Mouse (Mus musculus) spleen, adult 2 months (tissue): ENCODE measurements around the gene Cphx2. TPM values are rescaled to one million over a fixed set of nuclear protein-coding genes. Genes with fewer than 3 reads are reported as not detected.
"Not testable (repeated sequence)": the region's sequence is repeated elsewhere in the genome, so short reads cannot be mapped to it uniquely, and the experiment has no call there.

Experiments used
- DNase-seq, 2 experiments: peaks; one replicate each; pipeline versions ENCODE4 v3.0.0 to v3.0.0-alpha.2; 2012 to 2021; ENCODE audit warnings: low spot score in 2 of 2, low read depth in 1 of 2
- H3K27ac ChIP-seq: fragments of 200-500 bp; 2 replicates; pipeline ENCODE4 v1.5.1; 2012; ENCODE audit warnings: low read length, inconsistent platforms; ENCODE audit not compliant: insufficient read depth
- H3K27me3 ChIP-seq: fragments of 200-500 bp; 2 replicates; pipeline ENCODE4 v1.6.1; 2012; ENCODE audit warnings: mild to moderate bottlenecking, moderate library complexity, low read length, inconsistent platforms; ENCODE audit not compliant: control insufficient read depth, insufficient read depth
- H3K36me3 ChIP-seq: fragments of 200-500 bp; 2 replicates; pipeline ENCODE4 v1.6.1; 2012; ENCODE audit warnings: mild to moderate bottlenecking, low read length, inconsistent platforms; ENCODE audit not compliant: control insufficient read depth, insufficient read depth
- H3K4me1 ChIP-seq: fragments of 200-500 bp; 2 replicates; pipeline ENCODE4 v1.6.1; 2011; ENCODE audit warnings: inconsistent platforms; ENCODE audit not compliant: control insufficient read depth, insufficient read depth, insufficient read length
- H3K4me3 ChIP-seq: fragments of 200-500 bp; 2 replicates; pipeline ENCODE4 v1.5.1; 2011; ENCODE audit warnings: mild to moderate bottlenecking, inconsistent platforms; ENCODE audit not compliant: insufficient read depth, insufficient read length; ENCODE audit errors: extremely low read depth
- WGBS: fragments of 180-500 bp; shearing (Covaris S2); methylation state at CpG from one replicate; pipeline ENCODE4 v1.1.7; 2018; 5-methylcytosine and 5-hydroxymethylcytosine counted together
- polyA plus RNA-seq: library from polyadenylated mRNA; depleted of rRNA; stranded (reverse); fragments of >200 nt; gene quantifications from 2 replicates; pipeline ENCODE4 v1.2.3, GENCODE M21; 2012; rRNA removed

Gene Cphx2
- not detected in 2 replicates for polyA plus RNA-seq

DNA sequence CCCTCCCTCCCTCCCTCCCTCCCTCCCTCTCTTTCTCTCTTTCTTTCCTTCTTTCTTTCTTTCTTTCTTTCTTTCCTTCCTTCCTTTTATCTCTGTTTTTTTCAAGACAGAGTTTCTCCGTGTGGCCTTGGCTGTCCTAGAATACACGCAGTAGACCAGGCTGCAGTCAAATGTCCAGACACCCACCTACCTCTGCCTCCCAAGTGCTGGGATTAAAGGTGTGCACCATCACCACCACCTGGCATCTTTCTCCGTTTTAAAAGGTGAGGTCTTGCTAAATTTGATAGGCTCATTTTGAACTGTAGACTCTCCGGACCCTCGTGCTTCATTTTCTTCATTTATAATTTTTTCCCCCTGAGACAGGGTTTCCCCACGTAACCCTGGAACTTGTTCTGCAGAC is at the start of gene Cphx2:
Gene Cphx2 (plus strand): TSS at position 301 of the 400 bp plus-strand sequence.
- not testable (repeated sequence) for DNase-seq, H3K27me3 ChIP-seq, H3K27ac ChIP-seq, H3K4me3 ChIP-seq, H3K36me3 ChIP-seq, H3K4me1 ChIP-seq
- no CpG with 5 or more reads among the region's 6 CpGs for WGBS

DNA sequence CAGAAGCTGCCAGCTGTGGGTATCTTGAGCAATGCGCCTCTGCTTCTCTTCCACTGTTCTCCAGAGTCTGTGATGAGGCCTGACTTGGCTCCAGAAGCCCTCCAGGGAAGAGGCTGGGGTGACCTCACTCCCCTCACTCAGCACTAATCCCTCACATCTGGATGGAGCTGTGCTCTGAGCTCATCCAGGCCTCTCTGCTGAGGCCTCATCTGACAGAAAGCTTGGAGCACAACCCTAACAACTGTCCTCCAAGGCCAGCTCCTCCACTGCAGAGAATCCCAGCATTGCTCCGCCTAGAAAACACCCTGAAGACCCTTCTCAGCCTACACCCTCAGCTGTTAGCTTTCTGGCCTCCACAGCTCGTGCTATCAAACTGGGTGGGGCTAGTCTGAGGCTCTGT is 47.0 kb upstream of the Cphx2 start:
- H3K4me3 ChIP-seq, DNase-seq, H3K27ac ChIP-seq, H3K27me3 ChIP-seq, H3K4me1 ChIP-seq, H3K36me3 ChIP-seq: not testable (repeated sequence)
- WGBS = no CpG with 5 or more reads among the region's 3 CpGs

DNA sequence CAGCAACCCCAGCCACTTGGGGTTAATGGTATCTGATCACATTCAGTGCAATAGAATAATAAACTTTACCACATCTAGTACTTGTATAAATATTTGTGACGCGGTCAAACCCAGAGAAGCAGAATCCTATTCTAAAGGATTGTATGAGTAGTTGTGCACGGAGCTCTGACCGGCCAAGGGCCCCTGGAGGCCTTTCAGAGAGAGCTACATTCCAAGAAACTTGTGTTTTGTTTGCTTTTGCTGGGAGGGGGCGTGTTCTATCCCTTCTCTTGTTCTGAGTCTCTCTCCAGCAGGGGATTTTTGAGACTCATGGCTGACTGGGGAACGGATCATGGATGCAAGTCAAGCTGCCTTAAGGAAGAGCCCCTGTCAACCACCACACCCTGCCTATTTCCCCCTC is 45.9 kb upstream of the Cphx2 start:
- not testable (repeated sequence) for DNase-seq, H3K4me3 ChIP-seq, H3K36me3 ChIP-seq, H3K4me1 ChIP-seq, H3K27ac ChIP-seq, H3K27me3 ChIP-seq
- WGBS = no CpG with 5 or more reads among the region's 6 CpGs

DNA sequence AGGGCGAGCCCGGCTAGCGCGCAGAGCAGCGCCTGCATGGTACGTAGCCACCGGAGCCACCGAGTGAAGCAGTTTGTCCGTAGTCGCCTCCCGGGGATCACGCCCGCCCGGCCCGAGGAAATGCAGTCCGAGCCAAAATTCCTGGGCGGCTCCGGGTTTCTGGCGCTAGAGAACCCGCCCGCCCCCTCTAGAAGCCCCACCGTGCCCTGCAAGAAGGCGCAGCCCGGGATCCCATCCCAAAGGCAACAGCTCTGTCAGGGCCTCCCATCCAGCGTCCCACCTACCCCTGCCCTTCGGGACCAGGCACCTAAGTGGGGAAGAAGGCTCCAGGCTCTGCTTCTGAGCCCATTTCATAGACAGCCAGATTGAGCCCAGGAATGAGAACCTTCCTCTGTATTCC is 38.7 kb upstream of the Cphx2 start, which contains the start of gene Gm9780:
Gene Gm9780 (minus strand): TSS at position 101 of the 400 bp plus-strand sequence.
- no CpG with 5 or more reads among the region's 26 CpGs for WGBS

DNA sequence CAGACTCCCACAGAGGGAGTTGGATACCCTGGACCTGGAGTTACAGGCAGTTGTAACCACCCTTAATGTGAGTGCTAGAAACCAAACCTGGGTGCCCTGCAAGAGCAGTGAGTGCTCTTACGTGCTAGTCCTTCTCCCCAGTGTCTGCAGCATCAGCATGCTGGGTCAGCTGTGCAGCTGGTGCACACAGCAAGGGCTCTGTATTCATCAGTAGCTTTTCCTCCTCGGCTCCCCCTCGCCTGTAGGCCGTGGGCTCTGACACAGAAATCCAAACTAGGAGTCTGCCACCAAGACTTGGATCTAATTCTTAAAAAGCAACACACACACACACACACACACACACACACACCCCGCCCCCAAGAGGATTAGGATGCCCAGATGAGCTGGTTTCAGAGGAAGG is 36.3 kb upstream of the Cphx2 start:
- WGBS = no CpG with 5 or more reads among the region's 5 CpGs

More for the DNA sequence above, 38.7 kb upstream of the Cphx2 start, which contains the start of gene Gm9780:
- H3K4me1 ChIP-seq, DNase-seq, H3K27ac ChIP-seq, H3K27me3 ChIP-seq, H3K36me3 ChIP-seq, H3K4me3 ChIP-seq: not testable (repeated sequence)

DNA sequence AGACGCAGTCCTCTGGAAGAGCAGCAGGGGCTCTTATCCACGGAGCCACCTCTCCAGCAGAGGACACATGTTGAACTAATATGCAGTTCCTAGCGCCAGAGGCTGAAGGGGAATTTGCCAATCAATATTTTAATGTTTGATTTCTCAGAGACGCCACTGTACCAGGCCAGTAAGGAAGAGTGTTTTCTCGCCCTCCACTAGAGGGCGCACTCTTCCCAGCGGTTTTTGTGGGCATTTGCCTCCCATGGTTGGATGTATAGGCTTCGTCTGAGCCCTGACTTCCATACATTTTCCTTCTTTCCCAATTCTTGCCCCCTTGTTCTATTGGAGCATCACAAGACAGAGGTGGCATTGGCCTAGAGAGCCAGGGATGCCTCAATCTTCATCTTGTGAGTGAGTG is 34.3 kb upstream of the Cphx2 start:
- H3K36me3 ChIP-seq, H3K4me1 ChIP-seq, DNase-seq, H3K4me3 ChIP-seq, H3K27ac ChIP-seq, H3K27me3 ChIP-seq: not testable (repeated sequence)
- WGBS = no CpG with 5 or more reads among the region's 8 CpGs

More for the DNA sequence above, 36.3 kb upstream of the Cphx2 start:
- H3K4me3 ChIP-seq, H3K27me3 ChIP-seq, DNase-seq, H3K4me1 ChIP-seq, H3K27ac ChIP-seq, H3K36me3 ChIP-seq: not testable (repeated sequence)

DNA sequence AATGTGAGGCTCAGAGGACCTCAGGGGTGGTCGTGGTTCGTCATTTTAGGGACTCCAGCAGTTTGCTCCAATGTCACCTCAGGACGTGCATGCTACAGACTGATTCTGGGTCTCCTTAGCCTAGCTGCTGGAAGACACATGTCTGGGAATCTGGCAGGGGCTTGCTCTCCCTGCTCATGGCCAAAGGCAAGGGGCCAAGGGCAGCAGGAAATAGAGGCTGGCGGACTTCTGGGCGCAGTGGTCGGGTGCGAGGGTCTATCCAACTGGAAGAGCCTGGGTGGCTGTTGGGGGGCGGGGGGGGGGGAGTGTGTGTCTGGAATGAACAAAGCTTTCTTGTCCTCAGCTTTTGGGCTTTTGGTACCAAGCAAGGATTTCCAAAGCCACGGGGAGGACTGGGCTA is 32.5 kb upstream of the Cphx2 start:
- not testable (repeated sequence) for H3K4me3 ChIP-seq, H3K27ac ChIP-seq, H3K36me3 ChIP-seq, H3K27me3 ChIP-seq, DNase-seq, H3K4me1 ChIP-seq
- no CpG with 5 or more reads among the region's 9 CpGs for WGBS

DNA sequence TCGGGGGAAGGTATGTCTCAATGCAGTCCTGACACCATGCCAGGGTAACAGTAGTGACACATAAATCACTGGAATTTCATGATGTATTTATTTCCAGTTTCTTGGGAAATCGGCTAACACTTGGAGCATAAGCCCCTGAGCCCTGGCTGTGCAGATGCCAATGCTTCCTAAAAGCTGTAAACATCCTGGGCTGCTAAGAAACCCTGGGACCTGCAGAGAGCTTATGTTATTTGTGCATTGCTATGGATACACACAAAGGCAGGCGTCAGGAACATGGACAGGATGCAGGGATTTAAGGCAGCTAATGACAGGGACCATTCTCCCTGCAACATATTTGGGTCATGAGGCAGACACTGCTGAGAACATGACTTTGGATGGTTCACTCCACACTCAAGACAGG is 23.1 kb upstream of the Cphx2 start:
- not testable (repeated sequence) for H3K36me3 ChIP-seq, H3K27me3 ChIP-seq, H3K4me3 ChIP-seq, H3K27ac ChIP-seq, H3K4me1 ChIP-seq, DNase-seq
- WGBS = no CpG with 5 or more reads among the region's 3 CpGs

DNA sequence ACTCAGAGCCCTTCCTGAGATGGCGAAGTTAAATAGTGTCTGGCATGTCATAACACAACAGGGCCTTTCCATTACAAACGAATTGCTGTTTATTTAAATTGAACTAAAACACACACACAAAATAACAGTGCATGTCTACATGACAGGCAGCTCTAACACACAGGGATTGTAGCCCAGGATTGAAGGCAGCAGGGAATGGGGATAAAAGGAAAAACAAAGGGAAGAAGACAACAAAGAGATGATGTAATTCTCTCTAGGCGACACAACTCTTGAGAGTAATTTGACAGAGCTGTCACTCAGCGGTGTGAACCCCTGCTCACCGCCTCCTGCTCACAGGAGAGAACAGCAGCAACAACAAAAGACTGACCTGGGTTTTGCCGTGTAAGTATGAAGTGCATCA is 22.0 kb upstream of the Cphx2 start:
- H3K4me3 ChIP-seq, H3K27me3 ChIP-seq, DNase-seq, H3K36me3 ChIP-seq, H3K27ac ChIP-seq, H3K4me1 ChIP-seq: not testable (repeated sequence)
- WGBS = no CpG with 5 or more reads among the region's 6 CpGs

DNA sequence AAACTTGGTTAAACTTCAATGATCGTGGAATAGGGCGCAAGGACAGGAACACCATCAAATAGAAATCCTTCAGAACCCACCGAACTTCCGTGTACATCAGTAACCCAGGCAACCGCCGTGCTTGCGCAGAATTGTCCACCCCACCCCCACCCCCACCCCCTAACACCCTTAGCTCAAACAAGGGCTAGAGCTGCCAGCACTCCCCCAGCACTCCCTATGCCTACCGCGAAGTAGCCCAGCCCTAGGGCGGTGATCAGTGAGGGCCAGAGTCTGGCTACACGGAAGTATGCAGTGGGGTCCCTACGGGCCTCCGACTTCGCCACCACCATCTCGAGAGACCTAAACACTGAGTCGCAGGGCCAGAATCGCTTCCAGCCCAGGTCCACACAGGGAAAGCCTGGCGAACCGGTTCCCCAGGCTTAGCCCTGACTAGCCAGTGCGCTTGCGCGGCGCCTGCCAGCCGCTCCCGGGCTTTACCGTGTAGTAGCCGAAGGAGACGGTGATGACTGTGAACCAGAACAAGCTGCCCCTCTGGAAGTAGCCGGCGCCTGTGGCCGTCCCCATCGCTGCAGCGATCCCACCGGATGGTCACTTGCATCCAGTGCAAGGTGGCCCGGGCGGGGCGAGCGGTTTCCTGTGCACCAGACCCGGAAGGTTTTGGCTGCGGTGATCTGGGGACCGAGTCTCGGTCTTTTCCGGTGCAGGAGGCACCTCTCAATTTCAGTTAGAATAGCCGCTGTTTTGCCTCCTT is 14.6 kb upstream of the Cphx2 start:
- H3K4me1 ChIP-seq, H3K36me3 ChIP-seq, H3K27ac ChIP-seq, DNase-seq, H3K4me3 ChIP-seq, H3K27me3 ChIP-seq: not testable (repeated sequence)
- no CpG with 5 or more reads among the region's 44 CpGs for WGBS

DNA sequence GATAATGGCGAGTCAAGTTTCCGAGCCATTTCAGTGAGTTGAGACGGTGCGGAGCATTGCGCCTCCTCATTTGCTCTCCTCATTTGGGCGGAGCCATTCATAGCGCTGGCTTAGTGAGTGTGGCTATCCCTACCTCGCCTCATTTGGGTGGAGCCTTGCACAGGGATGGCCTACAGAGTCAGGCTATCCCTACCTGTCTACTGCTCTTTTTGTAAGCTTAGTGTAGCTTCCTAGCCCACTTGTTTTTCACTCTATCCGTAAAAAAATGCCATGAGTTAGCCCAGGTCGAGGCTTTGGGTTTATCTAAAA is 14.0 kb upstream of the Cphx2 start, which contains the start of gene Tmem254c:
Gene Tmem254c (minus strand): TSS at position 31 of the 309 bp plus-strand sequence.
- H3K27me3 ChIP-seq = not testable (repeated sequence)

More for the DNA sequence above, 14.0 kb upstream of the Cphx2 start, which contains the start of gene Tmem254c:
- DNase-seq, H3K4me1 ChIP-seq, H3K27ac ChIP-seq, H3K4me3 ChIP-seq, H3K36me3 ChIP-seq: not testable (repeated sequence)
- no CpG with 5 or more reads among the region's 10 CpGs for WGBS
